Mouse (Mus musculus) lung, adult 2 months (tissue): ENCODE results near the gene Olfr113.
"Not testable (repeated sequence)": the region's sequence is repeated elsewhere in the genome, so short reads cannot be mapped to it uniquely, and the experiment has no call there.

ENCODE experiments used
- CTCF ChIP-seq: fragments of 200-500 bp; IDR thresholded peaks from 2 replicates; pipeline ENCODE4 v1.5.1; 2011; ENCODE audit warnings: mild to moderate bottlenecking, low read length, control low read depth; ENCODE audit not compliant: insufficient read depth
- POLR2A ChIP-seq: fragments of 200-500 bp; IDR thresholded peaks from 2 replicates; pipeline ENCODE4 v1.6.1; 2011; ENCODE audit warnings: low read depth, mild to moderate bottlenecking, control low read depth, low read length, borderline replicate concordance; ENCODE audit errors: extremely low read depth

DNA sequence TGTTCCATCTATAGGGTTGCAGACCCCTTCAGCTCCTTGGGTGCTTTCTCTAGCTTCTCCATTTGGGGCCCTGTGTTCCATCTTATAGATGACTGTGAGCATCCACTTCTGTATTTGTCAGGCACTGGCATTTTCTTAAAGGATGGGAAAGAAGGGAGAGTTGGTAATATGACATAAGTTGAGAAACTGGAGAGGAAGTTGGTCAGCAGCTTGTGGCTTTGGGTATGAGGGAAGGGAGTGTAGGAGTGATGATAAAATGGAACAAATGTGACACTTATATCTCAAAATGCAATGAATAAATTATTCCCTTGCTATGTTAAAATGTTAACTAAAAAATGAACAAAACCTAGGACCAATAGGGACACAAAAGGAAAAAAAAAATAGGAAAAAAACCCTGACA lies 52.9 kb downstream of the Olfr113 start:
- not testable (repeated sequence) for TF ChIP-seq POLR2A, CTCF
